Comparison of ENCODE assay signal across 24 mouse cellular contexts in the genomic region with DNA sequence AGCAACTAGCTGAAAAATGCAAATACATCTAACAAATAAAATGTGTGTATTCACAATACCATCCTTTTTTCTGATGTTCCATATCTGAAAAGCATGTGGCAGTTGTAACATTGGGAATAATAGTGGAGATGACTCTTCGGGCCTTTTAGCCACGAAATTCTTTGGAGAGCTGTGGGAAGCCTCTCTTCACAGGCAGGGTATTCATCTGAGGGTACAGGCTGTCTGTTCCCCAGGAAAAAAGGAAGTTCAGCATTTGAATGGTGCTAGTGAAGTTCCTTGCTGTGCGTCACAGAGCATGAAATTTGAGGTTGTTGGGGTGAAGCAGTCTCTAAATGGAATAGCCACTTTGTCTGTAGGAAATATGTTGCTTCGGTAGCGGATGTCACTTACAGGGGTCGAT.
DNase-seq lines count a peak whose midpoint lies in the region; ATAC-seq and TF ChIP-seq lines count a peak whose summit lies in the region.
"Had no signal": no experiment of that assay in that cellular context is flagged by ENCODE, and none has a peak within 500 bp of the region (broad histone marks: within the 10 kb centered on the region; RNA-seq: fewer than 3 reads in every experiment).

No protein-coding gene starts in this region.

- ATAC-seq in hindbrain, embryonic 16.5 days = 0 out of 2 replicates have a peak, but pooled peaks have one; percentile 6
- no peak for ATAC-seq in hindbrain, embryonic 12.5 days (ENCODE audit: low FRiP score)
- no peak for ATAC-seq in midbrain, embryonic 14.5 days (ENCODE audit: low FRiP score, low TSS enrichment)
- ATAC-seq: forebrain, postnatal 0 days; intestine, embryonic 15.5 days had no signal

- H3K36me3 ChIP-seq in hindbrain, embryonic 16.5 days (ENCODE audit: control insufficient read depth, insufficient read depth, low read length) = no peaks in the 10 kb centered on the region
- no peaks in the 10 kb centered on the region for H3K36me3 ChIP-seq in hindbrain, embryonic 12.5 days
- H3K36me3 ChIP-seq in midbrain, embryonic 14.5 days (ENCODE audit: control insufficient read depth, insufficient read depth, low read length) = no peaks in the 10 kb centered on the region
- H3K36me3 ChIP-seq: embryonic facial prominence, embryonic 10.5 days; intestine, embryonic 15.5 days; neural tube, embryonic 13.5 days had no signal

- TF ChIP-seq POLR2A in brain, embryonic 14.5 days (IDR thresholded peaks at IDR 0.05; ENCODE audit: borderline replicate concordance, extremely low read depth, insufficient read depth, insufficient read length, poor library complexity, severe bottlenecking) = no peak

- no peak overlapping the region for H3K27ac ChIP-seq in hindbrain, embryonic 16.5 days (ENCODE audit: low read depth, low read length)
- no peak overlapping the region for H3K27ac ChIP-seq in hindbrain, embryonic 12.5 days
- H3K27ac ChIP-seq in midbrain, embryonic 14.5 days (replicated peaks; ENCODE audit: low read depth, low read length) = no peak overlapping the region
- H3K27ac ChIP-seq: embryonic facial prominence, embryonic 10.5 days; intestine, embryonic 15.5 days; liver, embryonic 14.5 days; neural tube, embryonic 13.5 days had no signal

- H3K9me3 ChIP-seq in hindbrain, embryonic 16.5 days (ENCODE audit: control insufficient read depth, low read length) = no peaks in the 10 kb centered on the region
- H3K9me3 ChIP-seq in hindbrain, embryonic 12.5 days (replicated peaks) = no peaks in the 10 kb centered on the region
- H3K9me3 ChIP-seq in midbrain, embryonic 14.5 days (ENCODE audit: control insufficient read depth, low read length) = no peaks in the 10 kb centered on the region
- H3K9me3 ChIP-seq: embryonic facial prominence, embryonic 10.5 days; intestine, embryonic 15.5 days; neural tube, embryonic 13.5 days had no signal

- H3K4me3 ChIP-seq in hindbrain, embryonic 16.5 days (ENCODE audit: low read length) = no peak overlapping the region
- H3K4me3 ChIP-seq in hindbrain, embryonic 12.5 days = no peak overlapping the region
- no peak overlapping the region for H3K4me3 ChIP-seq in midbrain, embryonic 14.5 days (replicated peaks; ENCODE audit: low read depth, low read length)
- H3K4me3 ChIP-seq: embryonic facial prominence, embryonic 10.5 days; intestine, embryonic 15.5 days; neural tube, embryonic 13.5 days had no signal

- H3K27me3 ChIP-seq in hindbrain, embryonic 16.5 days (replicated peaks; ENCODE audit: control insufficient read depth, insufficient read depth, low read length) = no peaks in the 10 kb centered on the region
- no peaks in the 10 kb centered on the region for H3K27me3 ChIP-seq in hindbrain, embryonic 12.5 days
- H3K27me3 ChIP-seq in midbrain, embryonic 14.5 days (ENCODE audit: control insufficient read depth, insufficient read depth, low read length) = no peaks in the 10 kb centered on the region
- H3K27me3 ChIP-seq: intestine, embryonic 15.5 days; neural tube, embryonic 13.5 days had no signal

- no peaks in the 10 kb centered on the region for H3K4me1 ChIP-seq in hindbrain, embryonic 16.5 days (ENCODE audit: control insufficient read depth, insufficient read depth, low read depth, low read length)
- no peaks in the 10 kb centered on the region for H3K4me1 ChIP-seq in hindbrain, embryonic 12.5 days
- H3K4me1 ChIP-seq in midbrain, embryonic 14.5 days (ENCODE audit: control insufficient read depth, insufficient read depth, low read length) = no peaks in the 10 kb centered on the region
- H3K4me1 ChIP-seq: embryonic facial prominence, embryonic 10.5 days; intestine, embryonic 15.5 days had no signal

- DNase-seq in cerebellum, adult 11-12 months = peak; percentile 2
- no peak for DNase-seq in cerebellum, postnatal 25 days
- DNase-seq in brain, embryonic 14.5 days (ENCODE audit: low read depth) = peak; percentile 71
- peak; percentile 26 for DNase-seq in midbrain, embryonic 14.5 days
- no peak for DNase-seq in adrenal gland, postnatal 4 days (ENCODE audit: low spot score in 2 of 2)
- no peak for DNase-seq in kidney, adult 11 months
- DNase-seq: adrenal gland, postnatal 10 days; cerebellum, adult 11 months; cerebellum, postnatal 14 days; forebrain, postnatal 0 days; gastrocnemius, postnatal 14 days; heart, adult 11 months; kidney, adult 9 months; kidney, postnatal 14 days; layer of hippocampus, adult 9-11 months; lung, embryonic 14.5 days; thymus, adult 2 months had no signal

- H3K4me2 ChIP-seq in hindbrain, embryonic 16.5 days (ENCODE audit: low read length) = no peak overlapping the region
- no peak overlapping the region for H3K4me2 ChIP-seq in hindbrain, embryonic 12.5 days (replicated peaks)
- no peak overlapping the region for H3K4me2 ChIP-seq in midbrain, embryonic 14.5 days (ENCODE audit: low read length)
- H3K4me2 ChIP-seq: heart, embryonic 11.5 days; intestine, embryonic 15.5 days; lung, embryonic 14.5 days; neural tube, embryonic 13.5 days had no signal

- TF ChIP-seq CTCF in brain, embryonic 14.5 days (IDR thresholded peaks at IDR 0.05; ENCODE audit: borderline replicate concordance, extremely low read depth, insufficient read depth, insufficient read length) = no peak

- no peak overlapping the region for H3K9ac ChIP-seq in hindbrain, embryonic 16.5 days (ENCODE audit: low read depth, low read length)
- H3K9ac ChIP-seq in hindbrain, embryonic 12.5 days = no peak overlapping the region
- no peak overlapping the region for H3K9ac ChIP-seq in midbrain, embryonic 14.5 days (replicated peaks; ENCODE audit: low read length)
- H3K9ac ChIP-seq: forebrain, postnatal 0 days; intestine, embryonic 15.5 days; liver, embryonic 14.5 days; lung, embryonic 14.5 days; neural tube, embryonic 13.5 days had no signal

- 21% methylated on average over 6 of the region's 6 CpGs for WGBS in hindbrain, embryonic 16.5 days
- WGBS in hindbrain, embryonic 12.5 days = 24% methylated on average over 6 of the region's 6 CpGs
- 11% methylated on average over 6 of the region's 6 CpGs for WGBS in midbrain, embryonic 14.5 days

Comparison
In these comparisons a context has a peak if more than half of its experiments do, and no peak if none do; other contexts are left out.
1. DNase-seq: peak in cerebellum, adult 11-12 months (single experiment), brain, embryonic 14.5 days (single experiment) and midbrain, embryonic 14.5 days (single experiment); none in cerebellum, postnatal 25 days (0 of 2), adrenal gland, postnatal 4 days (0 of 2) and kidney, adult 11 months (single experiment).